Mouse (Mus musculus) skeletal muscle tissue, postnatal 0 days (tissue): ENCODE measurements around the gene Pias4. TPM values are rescaled to one million over a fixed set of nuclear protein-coding genes. Genes with fewer than 3 reads are reported as not detected.

Experiments used
- microRNA-seq, 2 experiments: library from miRNA; unstranded; fragments of <30 nt; microRNA quantifications; one replicate each; pipeline ENCODE4; 2016
- polyA plus RNA-seq: library from polyadenylated mRNA; unstranded; fragments of >200 nt; fragmentation: Nextera tagmentation; extraction: Ambion mirVana; gene quantifications from 2 replicates; pipeline ENCODE4 v1.2.1, GENCODE M21; 2015

Pias4 gene
- 20.9 and 22.3 TPM in 2 replicates for polyA plus RNA-seq

DNA sequence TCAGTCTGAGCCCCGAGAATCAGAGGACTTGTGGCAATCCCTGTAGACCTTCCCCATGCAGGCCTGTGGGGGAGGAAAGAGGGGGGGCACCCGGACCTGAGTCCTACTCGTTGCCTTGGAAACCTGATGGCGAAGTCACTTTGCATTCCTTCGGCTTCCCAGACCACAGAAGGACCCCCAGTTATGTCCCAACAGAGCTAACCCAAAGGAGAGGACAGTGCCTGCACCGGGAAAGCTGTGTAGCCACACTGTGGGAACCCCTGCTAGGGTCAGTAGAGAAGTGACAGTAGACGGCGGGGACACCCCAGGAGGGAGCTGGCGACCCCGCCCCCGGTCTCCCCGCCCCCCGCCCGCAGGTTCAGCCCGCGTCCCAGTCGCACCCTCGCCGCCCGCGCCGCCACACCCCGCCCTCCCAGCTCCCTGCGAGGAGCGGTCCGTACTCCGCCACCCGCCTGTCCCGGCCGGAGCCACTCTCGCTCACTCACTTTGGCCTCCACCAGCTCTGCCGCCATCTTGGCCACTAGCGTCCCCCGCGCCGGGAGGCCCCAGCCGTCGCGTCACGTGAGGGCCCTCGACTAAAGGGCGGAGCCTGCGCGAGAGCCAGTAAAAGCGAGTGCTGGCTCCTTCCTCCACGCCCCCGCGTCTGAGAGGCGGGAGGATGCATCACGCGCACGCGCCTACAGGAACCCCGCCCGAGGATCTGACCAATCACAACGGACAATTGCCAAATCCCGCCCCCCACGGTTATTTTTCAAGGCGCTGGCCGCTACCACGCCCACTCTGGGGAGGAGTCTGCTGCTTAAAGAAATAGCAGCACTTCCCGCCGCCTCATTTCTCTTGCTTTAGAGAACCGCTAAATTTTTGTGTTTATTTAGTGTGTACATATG, at the start of gene Pias4:
Pias4 (minus strand) TSS at position 724 of the 887 bp plus-strand sequence.

DNA sequence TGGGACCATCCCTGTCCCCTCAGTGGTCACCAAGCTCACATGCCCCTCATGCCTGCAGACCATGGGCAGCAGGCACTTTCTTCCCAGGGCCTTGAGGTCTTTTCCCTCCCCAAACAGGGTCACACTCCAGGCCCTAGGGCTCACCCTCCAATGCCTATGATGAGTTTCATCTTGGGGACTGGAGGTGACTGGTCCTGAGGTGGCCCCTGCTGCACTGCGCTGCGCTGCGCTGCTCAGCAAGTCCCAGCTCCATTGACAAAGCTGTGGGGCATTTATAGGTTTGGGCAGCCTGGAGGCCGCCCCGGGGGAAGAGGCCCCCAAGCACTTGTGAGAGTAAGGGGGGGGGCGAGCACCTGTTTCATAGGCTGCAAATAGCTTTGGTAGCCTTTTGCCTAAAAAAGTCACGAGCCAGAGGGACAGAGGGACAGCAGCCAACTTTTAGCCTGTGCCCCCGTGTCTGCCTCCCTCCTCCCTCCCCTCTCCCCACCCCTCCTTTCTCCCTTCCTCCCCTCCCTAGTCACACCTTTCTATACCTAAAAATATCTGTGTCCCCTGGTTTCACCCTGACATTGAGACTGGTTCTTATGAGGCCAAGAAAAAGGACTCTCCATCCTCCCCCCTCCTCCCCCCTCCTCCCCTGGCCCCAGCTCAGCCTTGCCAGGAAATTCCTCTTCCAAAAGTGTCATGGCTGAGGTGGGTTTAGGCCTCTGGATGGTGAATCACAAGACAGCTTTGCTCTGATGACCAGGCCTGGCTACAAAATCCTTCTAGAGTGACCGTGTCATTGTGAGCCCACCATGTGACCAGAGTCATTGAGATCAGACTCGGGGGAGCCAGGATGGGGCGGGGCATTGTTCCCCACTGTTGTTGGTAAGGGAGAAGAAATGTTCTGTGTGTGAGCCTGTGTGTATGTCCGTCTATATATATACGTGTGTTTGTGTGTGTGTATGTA, 34.4 kb upstream of the Pias4 start, which contains the start of gene Nmrk2:
Nmrk2 (minus strand) TSS at position 245 of the 952 bp plus-strand sequence.

GRCm38 (mm10) chr10:81183805-81184204, 16.1 kb upstream of the Pias4 start, which contains the start of gene 4930442H23Rik:
Gene 4930442H23Rik, minus strand, starts transcription at chr10:81183849.

GRCm38 (mm10) chr10:81182336-81183333, 14.9 kb upstream of the Pias4 start, which contains the start of gene Dapk3:
Gene Dapk3, plus strand, starts transcription at chr10:81183005.

GRCm38 (mm10) chr10:81176466-81177271, 8.9 kb upstream of the Pias4 start, which contains the start of gene Eef2:
Gene Eef2, plus strand, starts transcription at chr10:81176631.

DNA sequence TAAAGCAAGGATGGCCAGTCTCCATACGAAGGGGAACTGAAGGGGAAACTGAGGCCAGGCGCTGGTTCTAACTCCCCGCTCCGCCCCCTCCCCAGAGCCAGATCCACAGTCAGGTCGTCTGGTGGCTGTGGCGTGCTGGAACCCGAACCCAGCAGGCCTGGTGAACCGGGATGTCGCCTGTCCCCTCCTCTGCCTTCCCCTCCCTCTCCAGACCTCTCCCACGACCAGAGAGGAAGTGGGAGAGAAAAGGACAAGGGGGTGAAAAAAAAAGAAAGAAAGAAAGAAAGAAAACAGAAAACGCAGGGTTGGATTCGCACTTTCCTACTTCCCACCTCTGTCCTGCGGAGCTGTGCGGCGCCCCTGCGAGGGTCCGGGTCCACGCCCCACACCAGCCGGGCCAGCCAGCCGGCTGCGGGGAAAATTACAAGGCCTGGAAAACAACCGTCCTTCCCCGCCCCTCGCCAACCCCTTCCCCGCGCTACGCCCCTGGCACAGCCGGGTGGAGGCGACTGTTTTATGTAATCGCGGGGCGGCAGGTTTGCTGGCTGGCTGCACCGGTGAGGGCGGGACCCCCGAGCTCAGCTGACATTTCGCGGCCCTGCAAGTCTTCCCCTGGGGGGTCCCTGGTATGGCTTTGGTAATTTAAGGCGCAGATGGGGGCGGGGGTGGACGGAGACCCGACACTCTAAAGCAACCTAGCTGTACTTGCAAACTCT, 32.6 kb downstream of the Pias4 start, which contains the start of gene Zbtb7a:
Zbtb7a (plus strand) TSS at position 255 of the 716 bp plus-strand sequence.

DNA sequence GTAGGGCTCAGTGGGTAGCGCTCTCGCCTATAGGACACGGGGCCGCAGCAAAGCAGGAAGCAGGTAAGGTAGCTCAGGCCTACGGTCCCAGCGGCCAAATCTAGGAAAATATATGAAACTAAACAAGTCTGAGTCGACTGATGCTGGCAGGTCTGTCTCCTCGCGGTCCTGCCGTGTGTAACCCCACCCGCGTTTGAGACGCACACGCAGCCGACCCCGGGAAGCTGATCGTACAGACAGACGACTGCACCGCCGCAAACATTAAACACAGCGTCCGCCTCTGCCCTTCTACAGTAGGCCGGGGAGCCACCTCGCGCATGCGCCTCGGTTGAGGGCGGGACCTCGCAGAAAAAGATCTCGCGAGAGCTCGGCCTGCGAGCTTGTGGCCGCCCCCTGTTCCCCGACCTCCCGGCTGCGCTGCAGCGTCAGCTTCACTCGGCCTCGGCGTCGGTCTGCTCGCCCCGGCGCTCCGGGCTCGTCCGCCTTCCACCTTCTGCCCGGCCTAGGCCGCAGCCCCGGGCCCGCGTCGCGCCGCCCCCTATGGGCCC, 62.1 kb downstream of the Pias4 start, which contains the start of gene Map2k2:
Map2k2 (plus strand) TSS at position 351 of the 548 bp plus-strand sequence.

Small RNA genes lying within 50 kb of the gene (microRNA-seq; reads per million reads assigned to microRNA genes)
- gene Mir5615-1, result 0 reads per million in 2 experiments
- 0 reads per million in 2 experiments for gene Mir5615-2

Other genes with a start within 250 kb of the Pias4 start
- gene Lmnb2, start 249.7 kb downstream of the Pias4 start, polyA plus RNA-seq, result 23.4 and 25.6 TPM in 2 replicates
- gene Gadd45b, start 237.8 kb downstream of the Pias4 start, polyA plus RNA-seq, result 24.5 and 29.0 TPM in 2 replicates
- 1.6 TPM in 2 replicates for gene Gng7, start 153.0 kb downstream of the Pias4 start, polyA plus RNA-seq
- 0.06 TPM in 1 of 2 replicates, not detected in the other for gene Diras1, start 142.3 kb downstream of the Pias4 start, polyA plus RNA-seq
- 7.3 and 9.2 TPM in 2 replicates for gene Slc39a3, start 130.5 kb downstream of the Pias4 start, polyA plus RNA-seq
- 117 and 131 TPM in 2 replicates for gene Sgta, start 107.7 kb downstream of the Pias4 start, polyA plus RNA-seq
- gene Thop1, start 97.9 kb downstream of the Pias4 start, polyA plus RNA-seq, result 34.9 and 40.3 TPM in 2 replicates
- gene Creb3l3, start 69.0 kb downstream of the Pias4 start, polyA plus RNA-seq, result 0.54 and 1.2 TPM in 2 replicates
- gene Map2k2, start 62.0 kb downstream of the Pias4 start, polyA plus RNA-seq, result 143 and 155 TPM in 2 replicates
- 29.7 and 34.0 TPM in 2 replicates for gene Zbtb7a, start 32.7 kb downstream of the Pias4 start, polyA plus RNA-seq
- 392 and 402 TPM in 2 replicates for gene Eef2, start 8.7 kb upstream of the Pias4 start, polyA plus RNA-seq
- 44.3 and 52.5 TPM in 2 replicates for gene Dapk3, start 15.1 kb upstream of the Pias4 start, polyA plus RNA-seq
- gene 4930442H23Rik, start 15.9 kb upstream of the Pias4 start, polyA plus RNA-seq, result not detected in 2 replicates
- gene Nmrk2, start 34.1 kb upstream of the Pias4 start, polyA plus RNA-seq, result 2.9 and 4.7 TPM in 2 replicates
- gene Atcay, start 62.9 kb upstream of the Pias4 start, polyA plus RNA-seq, result 0.26 and 0.45 TPM in 2 replicates
- gene Zfr2, start 65.2 kb upstream of the Pias4 start, polyA plus RNA-seq, result 2.3 and 2.5 TPM in 2 replicates
- gene Matk, start 85.0 kb upstream of the Pias4 start, polyA plus RNA-seq, result 0.65 and 0.90 TPM in 2 replicates
- gene Mrpl54, start 99.0 kb upstream of the Pias4 start, polyA plus RNA-seq, result 201 and 207 TPM in 2 replicates
- gene Apba3, start 99.0 kb upstream of the Pias4 start, polyA plus RNA-seq, result 50.7 and 53.6 TPM in 2 replicates
- gene Tjp3, start 123.7 kb upstream of the Pias4 start, polyA plus RNA-seq, result 0.47 and 0.58 TPM in 2 replicates
- gene Pip5k1c, start 125.0 kb upstream of the Pias4 start, polyA plus RNA-seq, result 15.1 and 16.0 TPM in 2 replicates
- gene Cactin, start 153.2 kb upstream of the Pias4 start, polyA plus RNA-seq, result 11.0 and 15.5 TPM in 2 replicates
- gene Tbxa2r, start 160.8 kb upstream of the Pias4 start, polyA plus RNA-seq, result 7.3 and 7.8 TPM in 2 replicates
- gene Gipc3, start 175.3 kb upstream of the Pias4 start, polyA plus RNA-seq, result 0.11 and 0.13 TPM in 2 replicates
- 38.4 and 47.5 TPM in 2 replicates for gene Hmg20b, start 182.6 kb upstream of the Pias4 start, polyA plus RNA-seq
- gene Mfsd12, start 189.6 kb upstream of the Pias4 start, polyA plus RNA-seq, result 5.9 and 8.0 TPM in 2 replicates
- gene 4930404N11Rik, start 197.9 kb upstream of the Pias4 start, polyA plus RNA-seq, result 0.27 and 0.37 TPM in 2 replicates
- gene Fzr1, start 210.6 kb upstream of the Pias4 start, polyA plus RNA-seq, result 35.3 and 36.5 TPM in 2 replicates
- gene Dohh, start 216.5 kb upstream of the Pias4 start, polyA plus RNA-seq, result 70.2 and 72.8 TPM in 2 replicates
- 1.2 and 1.4 TPM in 2 replicates for gene Gm48551, start 216.5 kb upstream of the Pias4 start, polyA plus RNA-seq
- 0.24 TPM in 2 replicates for gene Gm48552, start 221.1 kb upstream of the Pias4 start, polyA plus RNA-seq
- gene Smim24, start 225.1 kb upstream of the Pias4 start, polyA plus RNA-seq, result 1.0 and 1.6 TPM in 2 replicates